Mouse (Mus musculus): ENCODE data around the gene Mrpl54.

Gene Mrpl54

GRCm38 (mm10) chr10:81293334-81294030, 26.7 kb upstream of the Mrpl54 start:
- DNase-seq: peak; percentile 95

DNA sequence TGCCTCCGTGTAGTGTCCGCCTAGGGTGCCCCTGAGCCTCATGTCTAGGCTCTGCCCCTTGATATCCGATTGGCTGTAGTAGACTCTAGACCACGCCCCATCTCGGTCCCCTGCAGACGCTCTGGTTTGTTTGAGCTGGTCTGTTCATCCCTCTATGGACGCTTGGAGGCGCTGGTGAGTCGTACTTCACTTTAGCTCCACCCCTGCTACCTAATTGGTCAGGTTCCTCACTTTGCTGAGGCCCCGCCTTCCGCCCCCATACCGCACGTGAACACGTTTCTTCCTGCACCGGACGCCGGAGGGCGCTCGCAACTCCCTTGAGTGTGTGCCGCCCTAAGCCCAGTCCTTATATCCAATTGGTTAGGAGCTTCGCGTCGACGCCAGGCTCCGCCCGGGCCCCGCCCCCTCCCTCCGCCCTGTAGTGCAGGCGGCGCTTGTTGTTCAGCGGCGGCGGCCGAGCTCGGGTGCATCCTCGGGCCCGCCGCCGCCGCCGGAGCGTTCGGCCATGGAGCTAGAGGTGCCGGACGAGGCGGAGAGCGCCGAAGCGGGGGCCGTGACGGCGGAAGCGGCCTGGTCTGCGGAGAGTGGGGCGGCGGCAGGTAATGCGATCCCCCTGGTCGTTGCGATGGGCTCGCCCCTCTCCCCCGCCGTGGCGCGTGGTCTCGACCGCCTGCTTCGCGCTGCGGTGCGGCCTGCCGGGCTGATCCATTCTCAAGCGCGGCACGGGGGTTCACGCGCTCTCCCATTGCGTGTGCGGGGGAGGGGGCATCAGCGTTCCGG, 26.0 kb upstream of the Mrpl54 start, which contains the start of gene Pip5k1c:
Pip5k1c (plus strand) TSS at position 410 of the 780 bp plus-strand sequence.
- peak; percentile 100 for DNase-seq

- DNase-seq: no peak
These were observed 24.9 kb upstream of the Mrpl54 start, which contains the start of gene Tjp3 for GRCm38 (mm10) chr10:81291511-81292104. Gene Tjp3 (minus strand): TSS chr10:81291581.

- no peak for DNase-seq
These were observed 24.1 kb upstream of the Mrpl54 start for GRCm38 (mm10) chr10:81290698-81291460.

DNA sequence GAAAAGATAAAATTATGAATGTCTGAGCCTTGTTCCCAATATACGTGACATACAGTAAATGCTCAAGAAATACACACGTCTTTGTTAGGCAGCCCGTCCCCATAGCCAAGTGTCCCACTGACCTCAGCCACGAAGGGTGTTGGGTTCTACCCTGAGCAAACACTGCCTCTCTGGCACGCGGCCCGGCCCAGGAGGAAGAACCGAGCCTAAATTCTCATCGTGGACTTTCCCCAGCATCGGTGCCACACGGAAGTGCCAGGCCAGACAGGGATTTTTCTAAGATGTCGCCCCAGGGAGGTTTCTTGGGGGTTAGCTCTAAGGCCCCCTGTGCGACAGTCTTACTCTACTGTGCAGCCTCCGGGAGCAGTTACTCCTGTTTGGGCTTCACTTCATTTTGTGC, 23.1 kb upstream of the Mrpl54 start:
- DNase-seq: no peak

GRCm38 (mm10) chr10:81289278-81289677, 22.5 kb upstream of the Mrpl54 start:
- DNase-seq: peak; percentile 97

GRCm38 (mm10) chr10:81288601-81289000, 21.9 kb upstream of the Mrpl54 start:
- no peak for DNase-seq

DNA sequence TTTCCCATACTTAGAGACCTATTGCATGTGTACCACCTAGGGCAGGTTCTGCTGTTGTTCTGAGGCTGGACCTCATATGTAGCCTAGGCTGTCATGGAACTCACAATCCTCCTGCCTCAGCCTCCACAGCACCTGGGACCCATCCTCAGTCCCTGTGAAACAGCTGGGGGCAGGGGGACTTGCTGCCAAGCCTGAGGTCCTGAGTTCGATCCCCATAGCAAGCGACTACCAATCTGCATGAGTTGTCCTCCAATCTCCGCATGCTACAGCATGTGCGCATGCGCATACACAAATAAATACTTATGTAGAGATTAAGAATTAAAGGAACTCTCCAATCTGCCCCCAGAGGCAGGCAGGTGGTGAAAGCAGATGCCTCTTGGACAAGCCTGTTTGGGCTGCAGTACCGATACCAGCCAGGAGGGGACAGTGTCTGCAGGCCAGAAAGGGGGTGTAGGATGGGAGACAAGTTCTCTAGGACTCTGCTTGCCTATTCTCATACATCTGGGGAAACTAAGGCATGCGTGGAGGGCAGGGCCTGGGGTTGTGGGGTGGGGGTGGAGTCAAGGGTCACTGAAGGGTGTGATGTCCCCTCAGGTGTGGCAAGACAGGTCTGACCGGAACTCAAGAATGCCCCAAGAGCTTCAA, 20.9 kb upstream of the Mrpl54 start:
- DNase-seq: peak; percentile 92

DNA sequence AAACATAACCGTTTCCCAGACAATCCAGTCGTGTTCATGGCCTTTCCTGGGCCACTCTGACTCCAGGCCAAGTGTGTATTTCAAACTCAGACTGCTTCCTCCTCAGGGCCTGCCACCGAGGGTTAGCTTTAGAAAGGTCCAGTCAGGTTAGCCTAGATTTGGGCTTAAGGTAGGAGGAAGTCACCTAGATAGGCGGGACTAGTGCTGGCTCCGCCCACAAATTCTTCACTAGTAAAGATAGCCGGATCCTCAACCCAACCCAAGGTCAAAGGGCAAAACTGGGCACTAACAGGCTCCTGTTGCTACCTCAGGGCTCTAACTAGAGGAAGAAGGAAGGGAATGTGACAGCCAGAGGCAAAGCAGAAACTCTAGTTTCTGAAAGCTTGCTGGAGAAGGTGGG, 19.9 kb upstream of the Mrpl54 start:
- no peak for DNase-seq

DNA sequence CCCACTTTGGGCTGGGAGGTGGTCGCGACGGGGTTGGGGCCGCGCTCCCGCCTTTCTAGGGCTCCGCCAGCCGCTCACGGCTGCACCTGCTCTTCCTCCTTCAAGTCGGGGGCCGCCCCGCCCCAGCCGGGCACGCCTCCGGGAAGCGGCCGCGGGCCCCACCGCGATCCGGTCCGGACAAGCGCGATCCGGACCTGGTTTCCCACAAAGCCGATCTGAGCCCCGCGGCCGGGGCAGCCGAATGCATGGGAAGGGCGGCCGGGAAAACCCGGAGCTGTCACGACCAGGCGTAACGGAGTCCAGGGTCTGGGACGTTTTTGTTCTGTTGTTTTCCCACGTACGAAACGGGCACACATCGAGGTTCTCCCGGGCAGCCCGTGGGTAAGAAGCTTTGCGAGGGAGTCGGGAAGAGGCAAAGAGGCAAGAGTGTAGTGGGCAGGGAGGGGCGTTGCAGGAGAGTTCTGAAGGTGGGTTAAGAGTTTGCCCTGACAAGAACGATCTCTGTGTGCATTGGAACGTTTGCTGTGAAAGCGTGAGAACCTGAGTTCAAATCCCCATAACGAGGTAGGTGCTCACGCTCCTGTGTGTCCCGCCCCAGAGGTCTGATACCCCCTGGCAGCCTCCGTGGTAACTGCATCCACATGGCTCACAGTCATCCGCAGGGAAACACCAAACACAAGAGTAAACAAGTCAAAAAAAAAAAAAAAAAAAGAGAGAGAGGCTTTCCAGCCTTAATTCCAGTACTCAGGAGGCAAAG, 19.1 kb upstream of the Mrpl54 start:
- peak; percentile 98 for DNase-seq

GRCm38 (mm10) chr10:81284719-81285118, 18.0 kb upstream of the Mrpl54 start:
- no peak for DNase-seq

GRCm38 (mm10) chr10:81284189-81284588, 17.5 kb upstream of the Mrpl54 start:
- DNase-seq: no peak

DNA sequence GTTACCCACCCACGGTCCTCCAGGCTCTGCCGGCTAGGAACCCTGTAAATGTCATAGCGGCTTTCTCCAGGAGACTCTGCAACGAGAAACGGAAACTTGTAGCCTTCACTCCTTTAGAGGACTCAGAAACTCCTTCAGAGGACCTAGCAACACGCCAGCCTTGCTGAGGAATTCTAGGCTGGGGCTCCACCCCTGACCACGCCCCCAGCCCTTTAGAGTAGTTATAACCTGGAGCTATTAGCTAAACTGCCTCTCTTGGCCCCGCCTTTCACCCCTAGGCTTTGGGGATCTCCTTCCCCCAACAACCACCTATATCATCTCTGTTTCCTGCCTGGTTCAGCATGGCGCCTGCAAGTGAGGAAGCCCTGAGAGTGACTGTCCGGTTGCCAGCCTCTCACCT, 12.8 kb upstream of the Mrpl54 start:
- DNase-seq: no peak

GRCm38 (mm10) chr10:81277676-81278075, 10.9 kb upstream of the Mrpl54 start:
- no peak for DNase-seq

GRCm38 (mm10) chr10:81273842-81274241, 7.1 kb upstream of the Mrpl54 start:
- DNase-seq: no peak

GRCm38 (mm10) chr10:81272356-81272755, 5.6 kb upstream of the Mrpl54 start:
- DNase-seq: peak; percentile 90

- peak; percentile 95 for DNase-seq
These were observed 2.1 kb upstream of the Mrpl54 start for GRCm38 (mm10) chr10:81268643-81269412.

- DNase-seq: peak; percentile 99
These were observed 1.3 kb upstream of the Mrpl54 start for GRCm38 (mm10) chr10:81268056-81268455.

GRCm38 (mm10) chr10:81265540-81265939, 1.2 kb downstream of the Mrpl54 start:
- peak; percentile 96 for DNase-seq

DNA sequence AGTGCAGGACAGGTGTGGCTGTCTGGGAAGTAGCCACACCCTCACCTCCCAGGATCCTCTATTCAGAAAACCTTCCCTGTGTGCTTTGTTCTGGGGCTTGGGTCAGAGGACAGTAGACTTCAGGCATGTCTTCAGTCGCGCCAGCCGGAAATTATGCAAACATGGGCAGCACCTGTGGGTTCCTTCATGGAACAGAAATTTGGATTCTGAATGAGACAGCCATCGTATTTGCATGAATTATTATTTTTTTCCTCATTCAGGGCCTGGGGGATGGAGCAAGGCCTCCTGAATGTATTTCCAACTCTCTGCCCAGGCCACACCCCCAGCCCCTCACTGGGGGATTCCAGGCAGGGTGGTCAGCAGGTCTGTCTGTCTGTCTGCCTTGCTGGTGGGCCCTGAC, 5.7 kb downstream of the Mrpl54 start:
- DNase-seq: no peak

Data from heart, adult 11 months (tissue).